In genomic region chr7:45126844-45127699, GRCm38 (mm10) we compare ENCODE assay signal across 8 mouse cellular contexts. TPM values are rescaled to one million over a fixed set of nuclear protein-coding genes. Genes with fewer than 3 reads are reported as not detected.
A peak's percentile ranks its signal among the peaks of the same experiment; 100 is the strongest.
DNase-seq lines count a peak whose midpoint lies in the region; ATAC-seq lines count a peak whose summit lies in the region.

No protein-coding gene starts in this region.

- no peaks in the 10 kb centered on the region for H3K27me3 ChIP-seq in embryonic facial prominence, embryonic 13.5 days
- H3K27me3 ChIP-seq in limb, embryonic 13.5 days = no peaks in the 10 kb centered on the region
- no peaks in the 10 kb centered on the region for H3K27me3 ChIP-seq in stomach, embryonic 16.5 days (ENCODE audit: control insufficient read depth, insufficient read depth, low read length)

- H3K9me3 ChIP-seq in embryonic facial prominence, embryonic 13.5 days = no peaks in the 10 kb centered on the region
- H3K9me3 ChIP-seq in limb, embryonic 13.5 days = no peaks in the 10 kb centered on the region
- H3K9me3 ChIP-seq in stomach, embryonic 16.5 days (replicated peaks; ENCODE audit: control insufficient read depth, low read length) = no peaks in the 10 kb centered on the region

- peaks cover 50% of the 10 kb centered on the region for H3K4me1 ChIP-seq in embryonic facial prominence, embryonic 13.5 days
- H3K4me1 ChIP-seq in limb, embryonic 13.5 days = peaks cover 53% of the 10 kb centered on the region
- peaks cover 36% of the 10 kb centered on the region for H3K4me1 ChIP-seq in stomach, embryonic 16.5 days (ENCODE audit: control insufficient read depth, insufficient read depth, low read length)

- DNase-seq in cerebellum, adult 8-10 months = peak; percentile 25
- peak; percentile 42 for DNase-seq in 3T3-L1 (ENCODE audit: low read depth, low spot score)
- DNase-seq in urinary bladder, postnatal 14 days (ENCODE audit: low spot score) = no peak
- no peak for DNase-seq in kidney, adult 8-10 months

- peaks cover 39% of the 10 kb centered on the region for H3K36me3 ChIP-seq in embryonic facial prominence, embryonic 13.5 days
- H3K36me3 ChIP-seq in limb, embryonic 13.5 days = peaks cover 41% of the 10 kb centered on the region
- peaks cover 17% of the 10 kb centered on the region for H3K36me3 ChIP-seq in stomach, embryonic 16.5 days (ENCODE audit: control insufficient read depth, insufficient read depth, low read length)

- H3K4me3 ChIP-seq in embryonic facial prominence, embryonic 13.5 days = peak overlapping the region; percentile 86
- H3K4me3 ChIP-seq in limb, embryonic 13.5 days = peak overlapping the region; percentile 68
- peak overlapping the region; percentile 62 for H3K4me3 ChIP-seq in stomach, embryonic 16.5 days (replicated peaks; ENCODE audit: low read length)

- 37% methylated on average over 21 of the region's 21 CpGs for WGBS in embryonic facial prominence, embryonic 13.5 days
- WGBS in limb, embryonic 13.5 days = 39% methylated on average over 21 of the region's 21 CpGs
- WGBS in stomach, embryonic 16.5 days = 32% methylated on average over 21 of the region's 21 CpGs

- H3K9ac ChIP-seq in embryonic facial prominence, embryonic 13.5 days = peak overlapping the region; percentile 99
- peak overlapping the region; percentile 100 for H3K9ac ChIP-seq in limb, embryonic 13.5 days
- H3K9ac ChIP-seq in stomach, embryonic 16.5 days (ENCODE audit: low read length) = peak overlapping the region; percentile 99

- peak overlapping the region; percentile 92 for H3K27ac ChIP-seq in embryonic facial prominence, embryonic 13.5 days
- peak overlapping the region; percentile 92 for H3K27ac ChIP-seq in limb, embryonic 13.5 days
- H3K27ac ChIP-seq in stomach, embryonic 16.5 days (ENCODE audit: low read length) = peak overlapping the region; percentile 84

- peak overlapping the region; percentile 89 for H3K4me2 ChIP-seq in embryonic facial prominence, embryonic 13.5 days
- peak overlapping the region; percentile 94 for H3K4me2 ChIP-seq in limb, embryonic 13.5 days (replicated peaks)
- peak overlapping the region; percentile 69 for H3K4me2 ChIP-seq in stomach, embryonic 16.5 days (ENCODE audit: low read depth, low read length)

- ATAC-seq in cerebellum, adult (ENCODE audit: insufficient number of reproducible peaks, low FRiP score, low TSS enrichment) = no peak
- no peak for ATAC-seq in embryonic facial prominence, embryonic 13.5 days (ENCODE audit: insufficient number of reproducible peaks, insufficient read depth, low FRiP score, low TSS enrichment, low read depth)
- no peak for ATAC-seq in limb, embryonic 13.5 days (ENCODE audit: low FRiP score, low read depth)
- no peak for ATAC-seq in stomach, embryonic 16.5 days (ENCODE audit: insufficient read depth, low FRiP score)

RNA-seq across cellular contexts. Expression of gene Rpl13a, which starts 1.5 kb away (rescaled TPM):
- polyA plus RNA-seq in embryonic facial prominence, embryonic 13.5 days (2015; fragmentation: Nextera tagmentation; extraction: Ambion mirVana) = 1,453 and 1,588 TPM in 2 replicates
- 1,305 and 1,326 TPM in 2 replicates for polyA plus RNA-seq in limb, embryonic 13.5 days (2015; fragmentation: Nextera tagmentation; extraction: Ambion mirVana)
- 1,102 and 1,332 TPM in 2 replicates for polyA plus RNA-seq in stomach, embryonic 16.5 days (2015; fragmentation: Nextera tagmentation; extraction: Ambion mirVana)

RNA-seq across cellular contexts. Expression of gene Rps11, which starts 2.8 kb away (rescaled TPM):
- 1,651 and 1,760 TPM in 2 replicates for polyA plus RNA-seq in embryonic facial prominence, embryonic 13.5 days (2015; fragmentation: Nextera tagmentation; extraction: Ambion mirVana)
- 1,512 and 1,535 TPM in 2 replicates for polyA plus RNA-seq in limb, embryonic 13.5 days (2015; fragmentation: Nextera tagmentation; extraction: Ambion mirVana)
- polyA plus RNA-seq in stomach, embryonic 16.5 days (2015; fragmentation: Nextera tagmentation; extraction: Ambion mirVana) = 1,225 and 1,374 TPM in 2 replicates

RNA-seq across cellular contexts. Expression of gene Gm45713, which starts 9.0 kb away (rescaled TPM):
- 0.20 TPM in 1 of 2 replicates, not detected in the other for polyA plus RNA-seq in embryonic facial prominence, embryonic 13.5 days (2015; fragmentation: Nextera tagmentation; extraction: Ambion mirVana)
- 0.60 and 0.75 TPM in 2 replicates for polyA plus RNA-seq in limb, embryonic 13.5 days (2015; fragmentation: Nextera tagmentation; extraction: Ambion mirVana)
- polyA plus RNA-seq in stomach, embryonic 16.5 days (2015; fragmentation: Nextera tagmentation; extraction: Ambion mirVana) = not detected in 2 replicates

RNA-seq across cellular contexts. Expression of gene Flt3l, which starts 9.2 kb away (rescaled TPM):
- polyA plus RNA-seq in embryonic facial prominence, embryonic 13.5 days (2015; fragmentation: Nextera tagmentation; extraction: Ambion mirVana) = 1.3 and 1.7 TPM in 2 replicates
- polyA plus RNA-seq in limb, embryonic 13.5 days (2015; fragmentation: Nextera tagmentation; extraction: Ambion mirVana) = 1.0 and 1.2 TPM in 2 replicates
- polyA plus RNA-seq in stomach, embryonic 16.5 days (2015; fragmentation: Nextera tagmentation; extraction: Ambion mirVana) = 2.2 and 2.8 TPM in 2 replicates

RNA-seq across cellular contexts. Expression of gene Fcgrt, which starts 23.4 kb away (rescaled TPM):
- 61.6 and 65.1 TPM in 2 replicates for polyA plus RNA-seq in embryonic facial prominence, embryonic 13.5 days (2015; fragmentation: Nextera tagmentation; extraction: Ambion mirVana)
- 44.0 and 45.4 TPM in 2 replicates for polyA plus RNA-seq in limb, embryonic 13.5 days (2015; fragmentation: Nextera tagmentation; extraction: Ambion mirVana)
- polyA plus RNA-seq in stomach, embryonic 16.5 days (2015; fragmentation: Nextera tagmentation; extraction: Ambion mirVana) = 138 and 149 TPM in 2 replicates

Comparison
In these comparisons a context has a peak if more than half of its experiments do, and no peak if none do; other contexts are left out.
1. DNase-seq: peak in cerebellum, adult 8-10 months (single experiment) and 3T3-L1 (single experiment); none in urinary bladder, postnatal 14 days (single experiment) and kidney, adult 8-10 months (0 of 2).
2. Peak in every context shown above with its lines, with median percentiles within 50 percentile points of each other: H3K27ac ChIP-seq, H3K4me2 ChIP-seq, H3K4me3 ChIP-seq and H3K9ac ChIP-seq.